Mouse (Mus musculus) MEL (cell line): ENCODE data around the gene Efna5. TPM values are rescaled to one million over a fixed set of nuclear protein-coding genes. Genes with fewer than 3 reads are reported as not detected.

Experiments used
- DNase-seq: peaks from one replicate; pipeline ENCODE4 v3.0.0; 2011; ENCODE audit warnings: low read depth, low spot score
- H3K27ac ChIP-seq: 2 replicates; pipeline ENCODE4 v1.5.1; 2012; ENCODE audit warnings: low read depth, mild to moderate bottlenecking, control low read depth, low read length, moderate library complexity; ENCODE audit not compliant: control insufficient read depth
- H3K27me3 ChIP-seq, 2 experiments: fragments of 150-350 bp in 1 of 2; sonication (generic) in 1 of 2; 2 replicates each; pipeline ENCODE4 v1.6.1; 2012; ENCODE audit warnings: low read length in 2 of 2, mild to moderate bottlenecking in 2 of 2, improper control_type of control experiment in 1 of 2, moderate library complexity in 1 of 2; ENCODE audit not compliant: insufficient read depth in 2 of 2, control insufficient read depth in 1 of 2
- H3K36me3 ChIP-seq, 2 experiments: 2 replicates each; pipeline ENCODE4 v1.6.1; 2012 to 2014; ENCODE audit warnings: low read length in 2 of 2, improper control_type of control experiment in 1 of 2, inconsistent platforms in 1 of 2, mild to moderate bottlenecking in 1 of 2; ENCODE audit not compliant: insufficient read depth in 2 of 2, control insufficient read depth in 1 of 2
- H3K4me1 ChIP-seq, 2 experiments: fragments of 150-350 bp in 1 of 2; sonication (generic) in 1 of 2; 2 replicates each; pipeline ENCODE4 v1.6.1; 2012; ENCODE audit warnings: low read length in 2 of 2, improper control_type of control experiment in 1 of 2, mild to moderate bottlenecking in 1 of 2; ENCODE audit not compliant: insufficient read depth in 2 of 2, control insufficient read depth in 1 of 2
- H3K4me3 ChIP-seq, 2 experiments: fragments of 150-350 bp in 1 of 2; sonication (generic) in 1 of 2; 2 replicates each; pipeline ENCODE4 v1.5.1; 2012; ENCODE audit warnings: low read depth in 2 of 2, low read length in 2 of 2, mild to moderate bottlenecking in 2 of 2, moderate library complexity in 2 of 2, control low read depth in 1 of 2, improper control_type of control experiment in 1 of 2; ENCODE audit not compliant: control insufficient read depth in 1 of 2, insufficient read depth in 1 of 2
- H3K79me2 ChIP-seq: 2 replicates; pipeline ENCODE4 v1.6.1; 2012; ENCODE audit warnings: mild to moderate bottlenecking, low read length, moderate library complexity; ENCODE audit not compliant: control insufficient read depth, poor library complexity, insufficient read depth
- H3K9ac ChIP-seq: 2 replicates; pipeline ENCODE4 v1.6.1; 2012; ENCODE audit warnings: low read depth, mild to moderate bottlenecking, control low read depth, low read length, moderate library complexity; ENCODE audit not compliant: control insufficient read depth, poor library complexity, severe bottlenecking
- H3K9me3 ChIP-seq: fragments of 150-350 bp; sonication (generic); replicated peaks from 2 replicates; pipeline ENCODE4 v1.6.1; 2012; ENCODE audit warnings: mild to moderate bottlenecking, low read length, improper control_type of control experiment, moderate library complexity; ENCODE audit not compliant: insufficient read depth
- CHD2 ChIP-seq: IDR thresholded peaks from 2 replicates; pipeline ENCODE4 v1.6.1; 2011; ENCODE audit warnings: low read length, improper control_type of control experiment
- ELF1 ChIP-seq: IDR thresholded peaks from 2 replicates; pipeline ENCODE4 v1.6.1; 2014; ENCODE audit warnings: low read depth, mild to moderate bottlenecking, inconsistent platforms, low read length, improper control_type of control experiment, moderate library complexity
- ETS1 ChIP-seq: IDR thresholded peaks from 2 replicates; pipeline ENCODE4 v1.6.1; 2012; ENCODE audit warnings: low read depth, mild to moderate bottlenecking, inconsistent platforms, low read length, improper control_type of control experiment, moderate library complexity
- GATA1 ChIP-seq: IDR thresholded peaks from 2 replicates; pipeline ENCODE4 v1.6.1; 2011; ENCODE audit warnings: low read depth, low read length, improper control_type of control experiment
- MAFK ChIP-seq: IDR thresholded peaks from 2 replicates; pipeline ENCODE4 v1.6.1; 2011; ENCODE audit warnings: low read depth, mild to moderate bottlenecking, low read length, improper control_type of control experiment, borderline replicate concordance
- MXI1 ChIP-seq: IDR thresholded peaks from 2 replicates; pipeline ENCODE4 v1.6.1; 2011; ENCODE audit warnings: mild to moderate bottlenecking, low read depth, low read length, improper control_type of control experiment
- MYB ChIP-seq: IDR thresholded peaks from 2 replicates; pipeline ENCODE4 v1.6.1; 2011; ENCODE audit warnings: mild to moderate bottlenecking, low read depth, low read length, improper control_type of control experiment
- MYC ChIP-seq: IDR thresholded peaks from 2 replicates; pipeline ENCODE4 v1.6.1; 2011; ENCODE audit warnings: low read depth, mild to moderate bottlenecking, low read length, improper control_type of control experiment, moderate library complexity
- NRF1 ChIP-seq: IDR thresholded peaks from 2 replicates; pipeline ENCODE4 v1.6.1; 2014; ENCODE audit warnings: low read depth, mild to moderate bottlenecking, inconsistent platforms, low read length, improper control_type of control experiment, moderate library complexity; ENCODE audit not compliant: poor library complexity, insufficient read depth, severe bottlenecking
- POLR2A ChIP-seq, 2 experiments: IDR thresholded peaks; 2 replicates each; pipeline ENCODE4 v1.6.1; 2011 to 2012; ENCODE audit warnings: low read length in 2 of 2, mild to moderate bottlenecking in 2 of 2, control low read depth in 1 of 2, improper control_type of control experiment in 1 of 2, low read depth in 1 of 2, moderate library complexity in 1 of 2; ENCODE audit not compliant: control insufficient read depth in 1 of 2, insufficient read depth in 1 of 2, poor library complexity in 1 of 2
- POLR2AphosphoS2 ChIP-seq: IDR thresholded peaks from 2 replicates; pipeline ENCODE4 v1.6.1; 2011; ENCODE audit warnings: low read length, improper control_type of control experiment
- RAD21 ChIP-seq: IDR thresholded peaks from 2 replicates; pipeline ENCODE4 v1.6.1; 2011; ENCODE audit warnings: mild to moderate bottlenecking, low read depth, low read length, improper control_type of control experiment
- RCOR1 ChIP-seq: IDR thresholded peaks from 2 replicates; pipeline ENCODE4 v1.6.1; 2012; ENCODE audit warnings: low read depth, mild to moderate bottlenecking, inconsistent platforms, low read length, improper control_type of control experiment
- SMC3 ChIP-seq: IDR thresholded peaks from 2 replicates; pipeline ENCODE4 v1.6.1; 2011; ENCODE audit warnings: low read depth, low read length, improper control_type of control experiment
- TBP ChIP-seq: IDR thresholded peaks from 2 replicates; pipeline ENCODE4 v1.8.0; 2011; ENCODE audit warnings: low read depth, low read length, improper control_type of control experiment
- USF1 ChIP-seq: IDR thresholded peaks from 2 replicates; pipeline ENCODE4 v1.6.1; 2014; ENCODE audit warnings: low read depth, mild to moderate bottlenecking, inconsistent platforms, low read length, improper control_type of control experiment, moderate library complexity
- USF2 ChIP-seq, 2 experiments: IDR thresholded peaks; 2 replicates each; pipeline ENCODE4 v1.6.1; 2011 to 2012; ENCODE audit warnings: improper control_type of control experiment in 2 of 2, low read length in 2 of 2, borderline replicate concordance in 1 of 2, inconsistent platforms in 1 of 2, low read depth in 1 of 2, mild to moderate bottlenecking in 1 of 2; ENCODE audit not compliant: insufficient read depth in 1 of 2
- ZNF384 ChIP-seq: IDR thresholded peaks from 2 replicates; pipeline ENCODE4 v1.6.1; 2012; ENCODE audit warnings: low read depth, mild to moderate bottlenecking, inconsistent platforms, low read length, improper control_type of control experiment
- polyA plus RNA-seq, 2 experiments: library from polyadenylated mRNA; stranded (reverse) in 1 of 2; unstranded in 1 of 2; fragments of >175 nt in 1 of 2; fragments of >200 nt in 1 of 2; gene quantifications; 2 replicates each; pipeline versions ENCODE4 v1.2.1 to v1.2.4; 2012; ENCODE audit warnings: low replicate concordance in 2 of 2, low read depth in 1 of 2; ENCODE audit not compliant: insufficient read length in 2 of 2, insufficient read depth in 1 of 2, missing spikeins in 1 of 2
- total RNA-seq: library from RNA; depleted of rRNA; stranded (reverse); fragments of 300-350 nt; gene quantifications from 2 replicates; pipeline ENCODE4 v1.2.3, GENCODE M21; 2012

Efna5 gene
- total and polyA plus RNA-seq, 3 experiments, result not detected

GRCm38 (mm10) chr17:62755635-62756034 lies 125.5 kb downstream of the Efna5 start:
- DNase-seq, result no peak

GRCm38 (mm10) chr17:62754638-62755037 lies 126.5 kb downstream of the Efna5 start:
- no peak for DNase-seq
- peaks cover 2 to 7% of the 10 kb centered on the region in 2 experiments; a peak in 3 of 4 replicates for H3K4me1 ChIP-seq
- no peak for TF ChIP-seq POLR2A (IDR thresholded peaks at IDR 0.05; ENCODE audit: control insufficient read depth in 1 of 2, insufficient read depth in 1 of 2, low read depth in 1 of 2, low read length in 2 of 2, poor library complexity in 1 of 2)
- no peak for TF ChIP-seq ETS1
- no peak for TF ChIP-seq MXI1
- TF ChIP-seq USF2 (IDR thresholded peaks at IDR 0.05; ENCODE audit: borderline replicate concordance in 1 of 2, insufficient read depth in 1 of 2, low read depth in 1 of 2, low read length in 2 of 2), result no peak
- TF ChIP-seq TBP, result no peak
- no peak for TF ChIP-seq MYB
- no peak for TF ChIP-seq ZNF384
- TF ChIP-seq CHD2, result no peak
- TF ChIP-seq RCOR1, result no peak
- no peak for TF ChIP-seq SMC3
- TF ChIP-seq ELF1, result no peak
- no peak for TF ChIP-seq MYC
- TF ChIP-seq, all 39 proteins: peak for 0

More at GRCm38 (mm10) chr17:62755635-62756034, 125.5 kb downstream of the Efna5 start:
- H3K9ac ChIP-seq, result no peak overlapping the region
- H3K4me3 ChIP-seq, result no peak overlapping the region
- H3K9me3 ChIP-seq, result no peaks in the 10 kb centered on the region
- peaks cover 0 to 7% of the 10 kb centered on the region in 2 experiments; a peak in 2 of 4 replicates for H3K4me1 ChIP-seq
- H3K79me2 ChIP-seq, result no peaks in the 10 kb centered on the region
- TF ChIP-seq TBP (no peak), USF1 (no peak), GATA1 (no peak), MAFK (no peak), NRF1 (no peak), POLR2AphosphoS2 (no peak), SMC3 (no peak), POLR2A (IDR thresholded peaks at IDR 0.05; ENCODE audit: control insufficient read depth in 1 of 2, insufficient read depth in 1 of 2, low read depth in 1 of 2, low read length in 2 of 2, poor library complexity in 1 of 2) (no peak), RCOR1 (no peak), ETS1 (no peak), RAD21 (no peak), USF2 (IDR thresholded peaks at IDR 0.05; ENCODE audit: borderline replicate concordance in 1 of 2, insufficient read depth in 1 of 2, low read depth in 1 of 2, low read length in 2 of 2) (no peak)
- peaks cover 0 to 10% of the 10 kb centered on the region in 2 experiments; a peak in 2 of 4 replicates for H3K36me3 ChIP-seq
- H3K27ac ChIP-seq, result no peak overlapping the region
- H3K27me3 ChIP-seq, result no peaks in the 10 kb centered on the region

More at GRCm38 (mm10) chr17:62754638-62755037, 126.5 kb downstream of the Efna5 start:
- Histone ChIP-seq H3K9me3 (no peaks in the 10 kb centered on the region), H3K27me3 (no peaks in the 10 kb centered on the region), H3K27ac (no peak overlapping the region), H3K4me3 (no peak overlapping the region), H3K36me3 (peaks cover 0 to 17% of the 10 kb centered on the region in 2 experiments; a peak in 2 of 4 replicates), H3K79me2 (no peaks in the 10 kb centered on the region), H3K9ac (no peak overlapping the region)
